Mouse (Mus musculus): ENCODE measurements at regions not wholly inside any gene's neighbourhood (a gene's known extent, or its start where the extent isn't known, plus 50 kb on each side); places are given as distances from the start of the nearest gene placed in this dataset.

GRCm38 (mm10) chr2:171816685-171817419, 226.4 kb downstream of the Cbln4 start:
- Histone ChIP-seq H3K4me1 (ENCODE audit: control insufficient read depth, low read depth, low read length) (no peaks in the 10 kb centered on the region), H3K27ac (ENCODE audit: low read length) (no peak overlapping the region), H3K4me2 (ENCODE audit: low read depth, low read length) (no peak overlapping the region), H3K9me3 (replicated peaks; ENCODE audit: control insufficient read depth, low read length) (no peaks in the 10 kb centered on the region), H3K27me3 (ENCODE audit: control insufficient read depth, insufficient read depth, low read depth, low read length) (no peaks in the 10 kb centered on the region), H3K9ac (ENCODE audit: low read depth, low read length) (no peak overlapping the region), H3K36me3 (ENCODE audit: control insufficient read depth, insufficient read depth) (no peaks in the 10 kb centered on the region), H3K4me3 (ENCODE audit: low read depth, low read length) (no peak overlapping the region)
- no peak for ATAC-seq (ENCODE audit: low read depth)
- 68% methylated on average over 8 of the region's 10 CpGs for WGBS (ENCODE audit: insufficient replicate concordance)

GRCm38 (mm10) chr2:171812701-171813100, 230.6 kb downstream of the Cbln4 start:
- no peaks in the 10 kb centered on the region for H3K27me3 ChIP-seq (ENCODE audit: control insufficient read depth, insufficient read depth, low read depth, low read length)
- H3K4me3 ChIP-seq (ENCODE audit: low read depth, low read length) = no peak overlapping the region
- no peaks in the 10 kb centered on the region for H3K9me3 ChIP-seq (replicated peaks; ENCODE audit: control insufficient read depth, low read length)
- H3K27ac ChIP-seq (ENCODE audit: low read length) = no peak overlapping the region
- H3K4me1 ChIP-seq (ENCODE audit: control insufficient read depth, low read depth, low read length) = no peaks in the 10 kb centered on the region
- no peaks in the 10 kb centered on the region for H3K36me3 ChIP-seq (ENCODE audit: control insufficient read depth, insufficient read depth)
- ATAC-seq (ENCODE audit: low read depth) = no peak
- H3K9ac ChIP-seq (ENCODE audit: low read depth, low read length) = no peak overlapping the region
- no peak overlapping the region for H3K4me2 ChIP-seq (ENCODE audit: low read depth, low read length)
- 61% methylated on average over 3 of the region's 3 CpGs for WGBS (ENCODE audit: insufficient replicate concordance)

GRCm38 (mm10) chr2:171805376-171805775, 237.9 kb downstream of the Cbln4 start:
- H3K36me3 ChIP-seq (ENCODE audit: control insufficient read depth, insufficient read depth) = no peaks in the 10 kb centered on the region
- 52% methylated on average over 5 of the region's 5 CpGs for WGBS (ENCODE audit: insufficient replicate concordance)

GRCm38 (mm10) chr2:171800511-171801268, 242.6 kb downstream of the Cbln4 start:
- Histone ChIP-seq H3K4me2 (ENCODE audit: low read depth, low read length) (no peak overlapping the region), H3K27ac (ENCODE audit: low read length) (no peak overlapping the region), H3K27me3 (ENCODE audit: control insufficient read depth, insufficient read depth, low read depth, low read length) (no peaks in the 10 kb centered on the region), H3K4me3 (ENCODE audit: low read depth, low read length) (no peak overlapping the region), H3K4me1 (ENCODE audit: control insufficient read depth, low read depth, low read length) (no peaks in the 10 kb centered on the region), H3K36me3 (ENCODE audit: control insufficient read depth, insufficient read depth) (no peaks in the 10 kb centered on the region), H3K9ac (ENCODE audit: low read depth, low read length) (no peak overlapping the region), H3K9me3 (replicated peaks; ENCODE audit: control insufficient read depth, low read length) (no peaks in the 10 kb centered on the region; the same call in 1 of the 2 replicates)
- 57% methylated on average over 10 of the region's 10 CpGs for WGBS (ENCODE audit: insufficient replicate concordance)
- no peak for ATAC-seq (ENCODE audit: low read depth)

More at GRCm38 (mm10) chr2:171805376-171805775, 237.9 kb downstream of the Cbln4 start:
- no peaks in the 10 kb centered on the region for H3K4me1 ChIP-seq (ENCODE audit: control insufficient read depth, low read depth, low read length)
- no peak overlapping the region for H3K4me3 ChIP-seq (ENCODE audit: low read depth, low read length)
- no peak overlapping the region for H3K4me2 ChIP-seq (ENCODE audit: low read depth, low read length)
- H3K27me3 ChIP-seq (ENCODE audit: control insufficient read depth, insufficient read depth, low read depth, low read length) = no peaks in the 10 kb centered on the region
- ATAC-seq (ENCODE audit: low read depth) = no peak
- H3K9ac ChIP-seq (ENCODE audit: low read depth, low read length) = no peak overlapping the region
- H3K27ac ChIP-seq (ENCODE audit: low read length) = no peak overlapping the region
- no peaks in the 10 kb centered on the region for H3K9me3 ChIP-seq (replicated peaks; ENCODE audit: control insufficient read depth, low read length)

- ATAC-seq (ENCODE audit: low read depth) = no peak
- Histone ChIP-seq H3K4me1 (ENCODE audit: control insufficient read depth, low read depth, low read length) (no peaks in the 10 kb centered on the region), H3K4me2 (ENCODE audit: low read depth, low read length) (no peak overlapping the region), H3K9ac (ENCODE audit: low read depth, low read length) (no peak overlapping the region), H3K4me3 (ENCODE audit: low read depth, low read length) (no peak overlapping the region), H3K9me3 (replicated peaks; ENCODE audit: control insufficient read depth, low read length) (no peaks in the 10 kb centered on the region; the same call in 1 of the 2 replicates), H3K27ac (ENCODE audit: low read length) (no peak overlapping the region), H3K27me3 (ENCODE audit: control insufficient read depth, insufficient read depth, low read depth, low read length) (no peaks in the 10 kb centered on the region), H3K36me3 (ENCODE audit: control insufficient read depth, insufficient read depth) (no peaks in the 10 kb centered on the region)
- WGBS (ENCODE audit: insufficient replicate concordance) = 57% methylated on average over 9 of the region's 9 CpGs
Measured at GRCm38 (mm10) chr2:171799351-171799750, 243.9 kb downstream of the Cbln4 start.

GRCm38 (mm10) chr2:171790686-171791085, 252.6 kb downstream of the Cbln4 start:
- no peaks in the 10 kb centered on the region for H3K27me3 ChIP-seq (ENCODE audit: control insufficient read depth, insufficient read depth, low read depth, low read length)
- H3K27ac ChIP-seq (ENCODE audit: low read length) = no peak overlapping the region
- H3K9me3 ChIP-seq (replicated peaks; ENCODE audit: control insufficient read depth, low read length) = no peaks in the 10 kb centered on the region
- H3K36me3 ChIP-seq (ENCODE audit: control insufficient read depth, insufficient read depth) = no peaks in the 10 kb centered on the region
- H3K4me2 ChIP-seq (ENCODE audit: low read depth, low read length) = no peak overlapping the region
- no peak overlapping the region for H3K9ac ChIP-seq (ENCODE audit: low read depth, low read length)
- H3K4me3 ChIP-seq (ENCODE audit: low read depth, low read length) = no peak overlapping the region
- H3K4me1 ChIP-seq (ENCODE audit: control insufficient read depth, low read depth, low read length) = no peaks in the 10 kb centered on the region
- 55% methylated on average over 9 of the region's 9 CpGs for WGBS (ENCODE audit: insufficient replicate concordance)
- no peak for ATAC-seq (ENCODE audit: low read depth)

- no peak overlapping the region for H3K27ac ChIP-seq (ENCODE audit: low read length)
- H3K27me3 ChIP-seq (ENCODE audit: control insufficient read depth, insufficient read depth, low read depth, low read length) = no peaks in the 10 kb centered on the region
- H3K4me3 ChIP-seq (ENCODE audit: low read depth, low read length) = no peak overlapping the region
- 66% methylated on average over 7 of the region's 7 CpGs for whole genome bisulfite sequencing (ENCODE audit: insufficient replicate concordance)
- H3K9me3 ChIP-seq (replicated peaks; ENCODE audit: control insufficient read depth, low read length) = no peaks in the 10 kb centered on the region
- H3K4me1 ChIP-seq (ENCODE audit: control insufficient read depth, low read depth, low read length) = no peaks in the 10 kb centered on the region
- H3K9ac ChIP-seq (ENCODE audit: low read depth, low read length) = no peak overlapping the region
- H3K36me3 ChIP-seq (ENCODE audit: control insufficient read depth, insufficient read depth) = no peaks in the 10 kb centered on the region
- no peak for ATAC-seq (ENCODE audit: low read depth)
- no peak overlapping the region for H3K4me2 ChIP-seq (ENCODE audit: low read depth, low read length)
Measured at GRCm38 (mm10) chr2:171766193-171766930, 276.9 kb downstream of the Cbln4 start.

- Histone ChIP-seq H3K9ac (ENCODE audit: low read depth, low read length) (no peak overlapping the region), H3K36me3 (ENCODE audit: control insufficient read depth, insufficient read depth) (no peaks in the 10 kb centered on the region), H3K27me3 (ENCODE audit: control insufficient read depth, insufficient read depth, low read depth, low read length) (no peaks in the 10 kb centered on the region), H3K4me3 (ENCODE audit: low read depth, low read length) (no peak overlapping the region), H3K4me2 (ENCODE audit: low read depth, low read length) (no peak overlapping the region), H3K4me1 (ENCODE audit: control insufficient read depth, low read depth, low read length) (no peaks in the 10 kb centered on the region), H3K9me3 (replicated peaks; ENCODE audit: control insufficient read depth, low read length) (no peaks in the 10 kb centered on the region), H3K27ac (ENCODE audit: low read length) (no peak overlapping the region)
- no peak for ATAC-seq (ENCODE audit: low read depth)
- 47% methylated on average over 4 of the region's 4 CpGs for WGBS (ENCODE audit: insufficient replicate concordance)
Measured at GRCm38 (mm10) chr2:171765071-171765470, 278.2 kb downstream of the Cbln4 start.
